Mouse (Mus musculus) cortical plate, adult 2 months (tissue): ENCODE data around the gene Mapk11.

ENCODE experiments used
- CTCF ChIP-seq: fragments of 200-500 bp; IDR thresholded peaks from 2 replicates; pipeline ENCODE4 v1.5.1; 2011; ENCODE audit warnings: mild to moderate bottlenecking, control low read depth, low read length; ENCODE audit not compliant: insufficient read depth; ENCODE audit errors: extremely low read depth
- POLR2A ChIP-seq: fragments of 200-500 bp; IDR thresholded peaks from 2 replicates; pipeline ENCODE4 v1.6.1; 2011; ENCODE audit warnings: mild to moderate bottlenecking, low read length, control low read depth; ENCODE audit not compliant: insufficient read depth; ENCODE audit errors: extremely low read depth

GRCm38 (mm10) chr15:89103921-89104320, 45.5 kb downstream of the Mapk11 start:
- no peak for TF ChIP-seq POLR2A
- TF ChIP-seq CTCF: no peak
